Mouse (Mus musculus) embryonic facial prominence, embryonic 11.5 days (tissue): ENCODE results near the gene Acyp1. TPM values are rescaled to one million over a fixed set of nuclear protein-coding genes. Genes with fewer than 3 reads are reported as not detected.
A peak's percentile ranks its signal among the peaks of the same experiment; 100 is the strongest.

Experiments used
- ATAC-seq: fragments of 200-750 bp; cut with Nextera tagmentation; replicated peaks from 2 replicates; pipeline ENCODE4 v1.8.0; 2017; ENCODE audit warnings: low read depth; ENCODE audit not compliant: insufficient number of reproducible peaks, low FRiP score, low TSS enrichment
- DNase-seq: peaks from one replicate; pipeline ENCODE4 v3.0.0-alpha.2; 2015; ENCODE audit warnings: low spot score
- H3K27ac ChIP-seq: fragments of 300-500 bp; sonication (generic); replicated peaks from 2 replicates; pipeline ENCODE4 v1.5.1; 2014; ENCODE audit warnings: mild to moderate bottlenecking, low read depth, low read length, control low read depth
- H3K27me3 ChIP-seq: fragments of 300-500 bp; sonication (generic); 2 replicates; pipeline ENCODE4 v1.6.1; 2014; ENCODE audit warnings: mild to moderate bottlenecking, low read length, moderate library complexity, mixed read lengths; ENCODE audit not compliant: control insufficient read depth, insufficient read depth
- H3K36me3 ChIP-seq: fragments of 300-500 bp; sonication (generic); replicated peaks from 2 replicates; pipeline ENCODE4 v1.6.1; 2014; ENCODE audit warnings: low read depth, mild to moderate bottlenecking, low read length, moderate library complexity, mixed read lengths; ENCODE audit not compliant: control insufficient read depth, insufficient read depth
- H3K4me1 ChIP-seq: fragments of 300-500 bp; sonication (generic); 2 replicates; pipeline ENCODE4 v1.6.1; 2014; ENCODE audit warnings: low read length, mixed read lengths; ENCODE audit not compliant: control insufficient read depth, insufficient read depth
- H3K4me2 ChIP-seq: fragments of 300-500 bp; sonication (generic); 2 replicates; pipeline ENCODE4 v1.6.1; 2014; ENCODE audit warnings: low read depth, mild to moderate bottlenecking, control low read depth, low read length, moderate library complexity
- H3K4me3 ChIP-seq: fragments of 300-500 bp; sonication (generic); 2 replicates; pipeline ENCODE4 v1.5.1; 2014; ENCODE audit warnings: low read depth, low read length, control low read depth
- H3K9ac ChIP-seq: fragments of 300-500 bp; sonication (generic); replicated peaks from 2 replicates; pipeline ENCODE4 v1.6.1; 2014; ENCODE audit warnings: mild to moderate bottlenecking, control low read depth, low read length
- H3K9me3 ChIP-seq: fragments of 300-500 bp; sonication (generic); replicated peaks from 2 replicates; pipeline ENCODE4 v1.6.1; 2016; ENCODE audit warnings: mild to moderate bottlenecking, low read length, inconsistent platforms, mixed read lengths; ENCODE audit not compliant: control insufficient read depth
- WGBS: fragments of 180-500 bp; shearing (Covaris S2); extraction: QIAGEN DNeasy Blood & Tissue Kit; methylation state at CpG from one replicate; pipeline ENCODE4 v1.1.7; 2014; 5-methylcytosine and 5-hydroxymethylcytosine counted together
- polyA plus RNA-seq: library from polyadenylated mRNA; unstranded; fragments of >200 nt; fragmentation: Nextera tagmentation; extraction: Ambion mirVana; gene quantifications from 2 replicates; pipeline ENCODE4 v1.2.1, GENCODE M21; 2014

Gene Acyp1
- polyA plus RNA-seq, 1 experiment from 2014 or later = 58.5 TPM

DNA sequence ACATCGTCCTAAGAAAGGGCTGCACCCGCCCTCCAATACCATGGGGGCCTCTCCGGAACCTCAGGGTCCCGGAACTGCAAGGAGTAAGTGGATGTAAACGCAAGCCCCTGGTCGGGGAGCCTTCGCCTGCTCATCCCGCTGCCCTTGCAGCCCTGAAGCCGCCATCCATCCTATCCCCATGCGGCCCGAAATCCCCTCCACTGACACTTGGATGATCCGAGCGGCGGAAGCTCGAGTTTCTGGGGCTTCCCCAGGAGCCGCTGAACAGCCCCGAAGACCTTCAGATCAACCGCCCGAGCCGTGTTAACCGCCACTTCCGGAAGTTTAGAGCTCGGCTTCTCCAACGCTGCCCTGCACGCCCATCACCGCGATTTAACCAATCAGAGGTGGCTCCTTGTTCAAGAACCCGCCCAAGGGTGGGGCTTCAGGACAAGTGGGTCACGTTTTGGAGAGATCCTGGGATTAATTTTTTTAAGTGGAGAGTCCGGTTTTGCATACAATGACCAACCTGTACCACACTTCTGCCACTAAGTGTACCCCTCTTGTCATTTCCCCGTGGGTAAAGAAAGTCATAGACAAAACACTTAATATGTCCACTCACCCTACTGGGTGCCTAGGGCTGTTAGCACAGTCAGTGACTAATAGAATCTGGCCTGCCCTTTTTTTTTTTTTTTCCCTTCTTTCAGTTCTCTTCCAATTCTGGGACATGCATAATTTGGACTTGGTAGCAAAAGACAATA lies 8.0 kb downstream of the Acyp1 start:
- H3K27me3 ChIP-seq = no peaks in the 10 kb centered on the region
- H3K4me1 ChIP-seq = no peaks in the 10 kb centered on the region
- H3K36me3 ChIP-seq = no peaks in the 10 kb centered on the region
- under 1% methylated on average over 31 of the region's 31 CpGs for WGBS
- H3K4me3 ChIP-seq = peak overlapping the region; percentile 53
- ATAC-seq (peak; percentile 94), DNase-seq (peak; percentile 99)
- no peak overlapping the region for H3K27ac ChIP-seq
- H3K9me3 ChIP-seq = no peaks in the 10 kb centered on the region
- H3K9ac ChIP-seq = peak overlapping the region; percentile 65
- H3K4me2 ChIP-seq = peak overlapping the region; percentile 72

DNA sequence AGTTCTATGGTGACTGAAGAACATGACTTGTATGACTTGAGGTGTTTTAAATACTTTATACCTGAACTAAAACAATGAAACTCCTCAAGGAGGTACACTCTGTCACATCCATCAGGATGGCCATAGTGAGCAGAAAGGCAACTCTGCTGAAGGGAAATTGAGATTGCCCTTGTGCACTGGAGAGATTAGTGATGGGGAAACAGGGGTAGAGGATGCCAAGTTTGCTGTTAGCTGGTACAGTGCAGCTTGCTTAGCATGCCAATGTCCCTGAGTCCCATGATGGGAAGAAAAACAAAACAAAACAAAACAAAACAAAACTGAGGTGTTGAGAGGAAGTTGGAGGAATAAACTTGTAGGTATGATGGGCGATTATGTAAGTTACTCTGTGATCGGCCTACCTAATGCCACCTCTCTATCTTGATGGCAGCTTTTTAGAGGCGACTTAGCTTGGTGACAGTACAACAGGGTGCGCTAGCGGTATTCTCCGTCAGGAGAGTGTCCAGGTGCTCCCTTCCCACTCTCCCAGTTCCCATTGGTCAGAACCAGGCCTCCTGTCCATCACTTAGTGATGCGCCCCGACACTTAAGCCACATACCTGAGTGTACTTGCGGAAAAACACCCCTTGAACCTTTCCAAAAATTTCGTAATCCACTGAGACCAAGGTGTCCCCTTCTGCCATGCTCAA lies 8.7 kb downstream of the Acyp1 start:
- 5% methylated on average over 10 of the region's 10 CpGs for WGBS
- DNase-seq = no peak
- Histone ChIP-seq H3K9me3 (no peaks in the 10 kb centered on the region), H3K4me3 (peak overlapping the region; percentile 53), H3K4me1 (no peaks in the 10 kb centered on the region), H3K27ac (no peak overlapping the region), H3K4me2 (peak overlapping the region; percentile 72), H3K27me3 (no peaks in the 10 kb centered on the region), H3K9ac (peak overlapping the region; percentile 65), H3K36me3 (no peaks in the 10 kb centered on the region)
- 0 out of 2 replicates have a peak, but pooled peaks have one; percentile 31 for ATAC-seq

DNA sequence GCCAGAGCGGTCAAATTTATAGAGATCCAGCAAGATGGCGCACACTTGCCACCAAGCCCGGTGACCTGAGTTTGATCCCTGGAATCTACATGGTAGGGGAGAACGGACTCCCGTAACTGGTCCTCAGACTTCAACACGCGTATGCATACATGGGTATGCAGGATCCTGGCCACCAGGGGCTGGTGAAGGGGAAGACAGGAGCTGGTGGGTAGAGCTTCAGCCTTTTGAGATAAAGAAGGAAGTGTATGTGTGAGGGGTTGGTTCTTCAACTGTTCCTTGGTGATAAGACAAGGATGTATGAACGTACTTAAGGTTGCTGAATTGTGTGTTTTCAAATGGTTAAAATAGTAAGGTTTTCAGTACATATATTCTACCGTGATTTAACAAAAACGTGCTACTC lies 9.3 kb downstream of the Acyp1 start:
- no peak overlapping the region for H3K4me3 ChIP-seq
- no peak for ATAC-seq
- no peaks in the 10 kb centered on the region for H3K4me1 ChIP-seq
- H3K4me2 ChIP-seq = no peak overlapping the region
- no peak for DNase-seq
- H3K36me3 ChIP-seq = no peaks in the 10 kb centered on the region
- no peaks in the 10 kb centered on the region for H3K27me3 ChIP-seq
- no peaks in the 10 kb centered on the region for H3K9me3 ChIP-seq
- WGBS = 96% methylated on average over 10 of the region's 10 CpGs
- H3K27ac ChIP-seq = no peak overlapping the region
- H3K9ac ChIP-seq = no peak overlapping the region

DNA sequence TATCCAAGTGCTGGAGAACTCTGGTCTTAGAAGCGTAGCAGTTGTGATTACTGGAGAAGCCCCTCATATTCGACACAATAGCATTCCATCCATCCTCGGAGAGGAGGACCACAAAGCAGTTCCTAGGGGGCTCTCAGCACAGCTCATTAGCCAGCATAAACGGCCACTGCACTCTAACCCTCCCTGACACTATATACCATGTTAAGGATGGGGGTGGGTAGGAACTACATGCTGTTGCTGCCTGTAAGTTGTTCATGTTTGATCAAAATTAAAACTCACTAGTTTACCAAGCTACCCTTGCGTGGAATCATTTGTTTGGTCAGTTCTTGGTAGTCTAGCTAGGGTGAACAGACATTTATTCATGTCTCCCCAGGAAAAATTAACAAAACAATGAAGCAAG lies 12.0 kb downstream of the Acyp1 start:
- Histone ChIP-seq H3K4me2 (no peak overlapping the region), H3K9me3 (no peaks in the 10 kb centered on the region), H3K27ac (no peak overlapping the region), H3K9ac (no peak overlapping the region), H3K4me3 (no peak overlapping the region), H3K4me1 (no peaks in the 10 kb centered on the region; the same call in 1 of the 2 replicates), H3K36me3 (no peaks in the 10 kb centered on the region), H3K27me3 (no peaks in the 10 kb centered on the region)
- ATAC-seq = no peak
- no peak for DNase-seq
- WGBS = 83% methylated on average over 5 of the region's 5 CpGs

DNA sequence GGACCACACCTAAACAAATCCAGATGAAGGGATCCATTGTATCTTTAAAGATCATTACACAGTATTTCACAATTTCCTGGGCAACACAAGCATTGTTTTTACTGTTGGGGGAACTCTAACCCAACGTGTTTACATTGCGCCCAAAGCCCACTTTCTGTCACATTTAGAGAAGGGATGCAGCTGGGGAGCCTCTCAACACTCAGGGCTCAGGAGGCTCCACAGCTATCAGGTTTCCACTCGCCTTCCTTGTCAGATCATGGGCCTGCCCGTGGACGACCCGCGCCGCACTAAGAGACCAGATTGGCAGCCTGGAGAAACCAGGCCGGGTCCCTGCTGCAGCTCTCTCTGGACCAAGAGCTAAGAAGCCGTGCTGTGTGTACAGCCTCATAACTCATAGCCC lies 14.7 kb downstream of the Acyp1 start:
- Histone ChIP-seq H3K4me3 (no peak overlapping the region), H3K9ac (no peak overlapping the region), H3K9me3 (no peaks in the 10 kb centered on the region), H3K4me2 (no peak overlapping the region), H3K4me1 (no peaks in the 10 kb centered on the region; the same call in 1 of the 2 replicates), H3K36me3 (no peaks in the 10 kb centered on the region), H3K27ac (no peak overlapping the region), H3K27me3 (no peaks in the 10 kb centered on the region)
- 0 out of 2 replicates have a peak, but pooled peaks have one; percentile 42 for ATAC-seq
- DNase-seq = peak; percentile 61
- WGBS = 35% methylated on average over 10 of the region's 10 CpGs

DNA sequence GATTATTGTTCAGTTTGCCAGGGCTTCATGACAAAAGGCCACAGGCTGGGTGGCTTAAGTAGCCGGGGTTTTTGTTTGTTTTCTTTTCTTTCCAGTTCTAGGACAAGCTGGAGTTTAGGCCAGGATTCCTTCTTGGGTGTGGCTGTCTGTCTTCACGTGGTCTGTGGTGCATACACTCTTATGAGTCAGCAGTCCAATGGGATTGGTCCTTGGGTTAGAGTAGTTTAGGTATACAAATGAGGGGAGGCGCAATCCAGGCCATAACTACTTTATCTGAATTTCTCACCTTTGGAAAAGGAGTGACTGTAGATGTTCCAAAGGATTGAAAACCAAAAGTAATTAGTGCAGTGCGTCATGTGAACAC lies 16.4 kb downstream of the Acyp1 start:
- Histone ChIP-seq H3K36me3 (no peaks in the 10 kb centered on the region), H3K4me1 (no peaks in the 10 kb centered on the region; the same call in 1 of the 2 replicates), H3K9me3 (no peaks in the 10 kb centered on the region), H3K27me3 (no peaks in the 10 kb centered on the region), H3K27ac (no peak overlapping the region), H3K4me2 (no peak overlapping the region), H3K4me3 (no peak overlapping the region), H3K9ac (no peak overlapping the region)
- WGBS = 67% methylated on average over 4 of the region's 4 CpGs
- ATAC-seq = no peak
- no peak for DNase-seq

DNA sequence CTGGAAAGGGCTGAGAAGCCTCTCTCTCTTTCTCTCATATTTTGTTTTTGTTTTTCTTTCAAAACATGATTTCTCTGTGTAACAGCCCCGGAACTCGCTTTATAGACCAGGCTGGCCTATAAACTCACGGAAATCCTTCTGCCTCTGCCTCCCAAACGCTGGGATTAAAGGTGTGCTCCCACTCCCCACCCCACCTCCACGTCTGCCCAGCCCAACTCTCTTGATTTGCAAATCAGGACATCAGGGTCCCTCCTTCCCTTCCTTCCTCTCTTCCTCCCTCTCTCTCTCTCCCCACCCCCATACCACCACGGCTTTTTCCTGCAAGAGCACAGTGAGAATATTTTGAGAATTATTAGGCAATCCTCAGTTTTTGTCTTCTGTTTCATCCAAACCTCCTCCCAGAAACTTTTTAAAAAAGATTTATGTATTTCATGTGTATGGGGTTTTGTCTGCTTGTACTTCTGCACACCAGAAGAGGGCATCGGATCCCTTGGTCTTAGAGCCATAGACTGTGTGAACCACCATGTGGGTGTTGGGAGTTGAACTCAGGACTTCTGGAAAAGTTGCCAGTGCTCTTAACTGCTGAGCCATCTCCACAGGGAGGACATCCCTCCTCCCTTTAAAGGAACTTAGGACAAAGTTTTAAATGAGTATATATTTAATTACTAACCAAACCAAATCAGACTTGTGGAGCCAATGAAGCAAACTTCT lies 17.0 kb downstream of the Acyp1 start:
- no peak overlapping the region for H3K9ac ChIP-seq
- WGBS = 74% methylated on average over 7 of the region's 7 CpGs
- H3K9me3 ChIP-seq = no peaks in the 10 kb centered on the region
- H3K36me3 ChIP-seq = no peaks in the 10 kb centered on the region
- H3K4me2 ChIP-seq = no peak overlapping the region
- no peak for ATAC-seq
- no peak for DNase-seq
- H3K4me1 ChIP-seq = no peaks in the 10 kb centered on the region; the same call in 1 of the 2 replicates
- no peak overlapping the region for H3K27ac ChIP-seq
- no peaks in the 10 kb centered on the region for H3K27me3 ChIP-seq
- no peak overlapping the region for H3K4me3 ChIP-seq
